Mouse (Mus musculus) stomach, embryonic 14.5 days (tissue): ENCODE data around the gene Elovl5. TPM values are rescaled to one million over a fixed set of nuclear protein-coding genes. Genes with fewer than 3 reads are reported as not detected.
"Not testable (repeated sequence)": the region's sequence is repeated elsewhere in the genome, so short reads cannot be mapped to it uniquely, and the experiment has no call there.

Experiments used
- ATAC-seq: fragments of 200-750 bp; cut with Nextera tagmentation; 2 replicates; pipeline ENCODE4 v1.8.0; 2017; ENCODE audit warnings: low read depth, moderate TSS enrichment; ENCODE audit not compliant: insufficient number of reproducible peaks, insufficient read depth, low FRiP score
- H3K27ac ChIP-seq: fragments of 300-500 bp; sonication (generic); 2 replicates; pipeline ENCODE4 v1.5.1; 2014; ENCODE audit warnings: mild to moderate bottlenecking, low read length, moderate library complexity, mixed read lengths
- H3K27me3 ChIP-seq: fragments of 300-500 bp; sonication (generic); 2 replicates; pipeline ENCODE4 v1.6.1; 2014; ENCODE audit warnings: low read length, control low read depth, mixed read lengths; ENCODE audit not compliant: control insufficient read depth, insufficient read depth
- H3K36me3 ChIP-seq: fragments of 300-500 bp; sonication (generic); 2 replicates; pipeline ENCODE4 v1.6.1; 2014; ENCODE audit warnings: mild to moderate bottlenecking, control low read depth, low read length, moderate library complexity, mixed read lengths; ENCODE audit not compliant: control insufficient read depth, insufficient read depth
- H3K4me1 ChIP-seq: fragments of 300-500 bp; sonication (generic); 2 replicates; pipeline ENCODE4 v1.6.1; 2014; ENCODE audit warnings: low read length, control low read depth, mixed read lengths; ENCODE audit not compliant: control insufficient read depth, insufficient read depth
- H3K4me2 ChIP-seq: fragments of 300-500 bp; sonication (generic); replicated peaks from 2 replicates; pipeline ENCODE4 v1.6.1; 2014; ENCODE audit warnings: low read depth, low read length, control low read depth
- H3K4me3 ChIP-seq: fragments of 300-500 bp; sonication (generic); 2 replicates; pipeline ENCODE4 v1.5.1; 2014; ENCODE audit warnings: low read depth, low read length, control low read depth
- H3K9ac ChIP-seq: fragments of 300-500 bp; sonication (generic); replicated peaks from 2 replicates; pipeline ENCODE4 v1.6.1; 2014; ENCODE audit warnings: low read depth, mild to moderate bottlenecking, control low read depth, low read length, moderate library complexity, mixed read lengths
- H3K9me3 ChIP-seq: fragments of 300-500 bp; sonication (generic); 2 replicates; pipeline ENCODE4 v1.6.1; 2016; ENCODE audit warnings: low read depth, low read length, control low read depth; ENCODE audit not compliant: control insufficient read depth
- WGBS: fragments of 180-500 bp; shearing (Covaris S2); extraction: QIAGEN DNeasy Blood & Tissue Kit; methylation state at CpG from one replicate; pipeline ENCODE4 v1.1.7; 2014; 5-methylcytosine and 5-hydroxymethylcytosine counted together
- polyA plus RNA-seq: library from polyadenylated mRNA; unstranded; fragments of >200 nt; fragmentation: Nextera tagmentation; extraction: Ambion mirVana; gene quantifications from 2 replicates; pipeline ENCODE4 v1.2.1, GENCODE M21; 2014

Gene Elovl5
- polyA plus RNA-seq, 1 experiment from 2014 or later: 89.1 TPM

- Histone ChIP-seq H3K36me3 (peaks cover 19% of the 10 kb centered on the region), H3K4me2 (no peak overlapping the region), H3K4me1 (no peaks in the 10 kb centered on the region), H3K27me3 (no peaks in the 10 kb centered on the region), H3K9ac (no peak overlapping the region), H3K4me3 (no peak overlapping the region), H3K27ac (no peak overlapping the region), H3K9me3 (no peaks in the 10 kb centered on the region)
- ATAC-seq: no peak
- WGBS: 72% methylated on average over 8 of the region's 8 CpGs
Observed at GRCm38 (mm10) chr9:77986153-77986795, 69.1 kb downstream of the Elovl5 start.

DNA sequence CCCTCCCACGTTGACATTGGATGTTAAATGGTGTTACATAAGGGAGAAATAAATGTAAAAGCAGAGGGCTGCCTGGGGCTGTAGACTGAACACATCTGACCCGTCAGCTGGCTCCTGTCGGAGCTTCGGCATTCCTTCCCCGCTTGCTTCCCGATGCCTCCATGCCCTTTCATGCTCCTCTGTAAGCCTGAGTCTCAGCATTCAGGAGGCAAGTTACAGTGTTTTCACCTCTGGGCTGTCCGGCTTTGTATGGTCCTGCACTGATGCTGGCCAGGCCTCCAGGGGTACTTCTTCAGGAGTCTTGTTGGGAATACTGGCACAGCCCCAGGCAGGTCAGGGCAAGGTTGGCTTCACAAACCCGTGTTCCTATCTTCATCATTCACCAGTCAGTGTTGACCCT lies 72.5 kb downstream of the Elovl5 start:
- Histone ChIP-seq H3K9me3 (no peaks in the 10 kb centered on the region), H3K4me2 (no peak overlapping the region), H3K27me3 (no peaks in the 10 kb centered on the region), H3K4me1 (no peaks in the 10 kb centered on the region), H3K4me3 (no peak overlapping the region), H3K9ac (no peak overlapping the region), H3K36me3 (peaks cover 4% of the 10 kb centered on the region; the same call in 1 of the 2 replicates), H3K27ac (no peak overlapping the region)
- no peak for ATAC-seq
- 53% methylated on average over 8 of the region's 8 CpGs for WGBS

DNA sequence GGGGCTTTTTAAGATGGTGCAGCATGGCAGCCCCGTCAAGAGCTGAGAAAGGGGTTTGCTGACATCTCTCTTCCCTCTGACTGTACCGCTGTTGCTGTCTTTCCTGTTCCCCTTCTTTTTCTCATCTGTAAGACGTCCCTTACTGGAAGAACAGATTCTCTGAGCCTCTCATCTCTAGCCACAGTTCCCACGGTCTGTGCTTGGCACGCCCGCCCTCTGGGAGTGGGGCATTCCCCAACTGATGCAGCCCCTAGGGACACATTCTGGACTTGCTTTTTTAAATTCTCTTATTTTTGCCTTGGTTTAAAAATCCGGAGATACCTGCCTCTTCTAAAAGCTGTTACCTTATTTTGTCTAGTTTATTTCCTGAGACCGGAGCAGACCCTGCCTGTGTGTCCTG lies 73.1 kb downstream of the Elovl5 start:
- H3K27ac ChIP-seq: no peak overlapping the region

DNA sequence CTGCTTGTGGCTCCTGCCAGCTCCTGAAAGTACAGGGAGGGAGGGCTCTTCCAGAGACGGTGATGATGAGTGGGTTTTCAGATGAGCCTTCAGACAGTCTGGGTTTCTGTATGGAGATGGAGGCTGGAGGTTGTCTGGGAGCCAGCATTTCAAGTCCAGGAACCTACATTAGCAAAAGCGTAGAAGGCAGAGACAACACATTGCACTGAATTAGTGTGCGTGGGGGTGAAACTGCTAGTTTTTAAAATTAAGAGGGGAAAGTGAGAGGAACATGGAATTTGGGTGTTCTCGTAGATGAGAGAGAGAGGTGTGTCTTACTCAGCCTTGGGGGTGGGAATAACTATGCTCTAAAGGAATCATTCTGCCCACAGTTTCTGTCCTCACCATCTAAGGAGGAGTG lies 74.5 kb downstream of the Elovl5 start:
- no peaks in the 10 kb centered on the region for H3K27me3 ChIP-seq
- H3K9me3 ChIP-seq: no peaks in the 10 kb centered on the region
- H3K9ac ChIP-seq: no peak overlapping the region
- WGBS: 86% methylated on average over 4 of the region's 4 CpGs
- no peaks in the 10 kb centered on the region for H3K36me3 ChIP-seq
- no peak overlapping the region for H3K27ac ChIP-seq
- no peak overlapping the region for H3K4me2 ChIP-seq
- no peak for ATAC-seq
- H3K4me3 ChIP-seq: no peak overlapping the region
- no peaks in the 10 kb centered on the region for H3K4me1 ChIP-seq

More for the DNA sequence above, 73.1 kb downstream of the Elovl5 start:
- Histone ChIP-seq H3K36me3 (no peaks in the 10 kb centered on the region), H3K4me3 (no peak overlapping the region), H3K4me1 (no peaks in the 10 kb centered on the region), H3K9ac (no peak overlapping the region), H3K4me2 (no peak overlapping the region), H3K9me3 (no peaks in the 10 kb centered on the region), H3K27me3 (no peaks in the 10 kb centered on the region)
- ATAC-seq: no peak
- 77% methylated on average over 8 of the region's 8 CpGs for WGBS

GRCm38 (mm10) chr9:77992276-77992675 lies 75.1 kb downstream of the Elovl5 start:
- Histone ChIP-seq H3K36me3 (no peaks in the 10 kb centered on the region), H3K4me2 (no peak overlapping the region), H3K27ac (no peak overlapping the region), H3K27me3 (no peaks in the 10 kb centered on the region), H3K4me3 (no peak overlapping the region), H3K9ac (no peak overlapping the region), H3K4me1 (no peaks in the 10 kb centered on the region), H3K9me3 (no peaks in the 10 kb centered on the region)
- 91% methylated on average over 6 of the region's 6 CpGs for WGBS
- ATAC-seq: no peak

GRCm38 (mm10) chr9:77993101-77993500 lies 75.9 kb downstream of the Elovl5 start:
- Histone ChIP-seq H3K4me3 (no peak overlapping the region), H3K4me2 (no peak overlapping the region), H3K27ac (no peak overlapping the region), H3K36me3 (no peaks in the 10 kb centered on the region), H3K9me3 (no peaks in the 10 kb centered on the region), H3K4me1 (no peaks in the 10 kb centered on the region), H3K9ac (no peak overlapping the region), H3K27me3 (no peaks in the 10 kb centered on the region)
- ATAC-seq: no peak
- 78% methylated on average over 1 of the region's 1 CpGs for WGBS

DNA sequence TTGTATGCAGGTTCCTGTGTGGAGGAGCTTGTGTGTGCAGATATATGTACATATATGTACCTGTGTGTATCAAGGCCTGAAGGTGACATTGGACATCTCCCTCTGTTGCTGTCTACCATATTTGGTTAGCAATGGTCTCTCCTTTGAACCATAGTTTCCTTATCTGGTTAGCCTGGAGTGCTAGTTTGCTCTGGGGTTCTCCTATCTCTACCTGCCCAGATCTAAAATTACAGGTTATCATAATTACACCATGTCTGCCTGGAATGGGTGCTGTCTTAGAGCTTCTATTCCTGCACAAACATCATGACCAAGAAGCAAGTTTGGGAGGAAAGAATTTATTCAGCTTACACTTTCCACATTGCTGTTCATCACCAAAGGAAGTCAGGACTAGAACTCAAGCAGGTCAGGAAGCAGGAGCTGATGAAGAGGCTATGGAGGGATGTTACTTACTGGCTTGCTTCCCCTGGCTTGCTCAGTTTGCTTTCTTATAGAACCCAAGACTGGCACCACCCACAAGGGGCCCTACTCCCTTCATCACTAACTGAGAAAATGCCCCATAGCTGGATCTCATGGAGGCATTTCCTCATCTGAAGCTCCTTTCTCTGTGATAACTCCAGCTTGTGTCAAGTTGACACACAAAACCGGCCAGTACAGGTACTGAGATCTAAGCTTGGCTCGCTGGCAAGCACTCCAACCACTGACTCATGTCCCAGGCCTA lies 76.5 kb downstream of the Elovl5 start:
- not testable (repeated sequence) for ATAC-seq, H3K36me3 ChIP-seq, H3K4me2 ChIP-seq, H3K27me3 ChIP-seq, H3K9ac ChIP-seq, H3K4me1 ChIP-seq, H3K9me3 ChIP-seq, H3K27ac ChIP-seq, H3K4me3 ChIP-seq
- 87% methylated on average over 2 of the region's 2 CpGs for WGBS

DNA sequence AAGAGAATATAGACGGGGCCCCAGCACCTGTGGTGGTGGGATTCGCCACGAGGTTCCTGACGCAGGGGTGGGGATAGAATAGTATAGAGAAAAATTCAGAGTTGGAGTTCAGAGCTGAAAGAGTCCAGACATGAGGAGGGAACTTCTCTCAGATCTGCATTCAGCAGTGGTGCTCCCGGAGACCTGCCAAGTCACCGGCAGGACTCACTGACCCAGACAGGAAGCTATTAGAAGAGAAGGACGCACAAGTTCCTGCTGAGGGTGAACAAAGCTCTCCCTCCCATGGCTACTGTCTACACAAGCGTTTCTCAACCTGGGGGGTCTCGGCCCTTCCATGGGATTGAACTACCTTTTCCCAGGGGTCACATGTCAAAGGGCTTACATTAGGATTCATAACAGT lies 78.1 kb downstream of the Elovl5 start:
- 81% methylated on average over 9 of the region's 9 CpGs for WGBS
- H3K9ac ChIP-seq: no peak overlapping the region
- no peaks in the 10 kb centered on the region for H3K27me3 ChIP-seq
- ATAC-seq: no peak
- no peak overlapping the region for H3K27ac ChIP-seq
- H3K4me2 ChIP-seq: no peak overlapping the region
- H3K4me3 ChIP-seq: no peak overlapping the region
- no peaks in the 10 kb centered on the region for H3K4me1 ChIP-seq
- no peaks in the 10 kb centered on the region for H3K36me3 ChIP-seq
- no peaks in the 10 kb centered on the region for H3K9me3 ChIP-seq
